Mouse (Mus musculus): ENCODE measurements around the gene Gsta3.

Gsta3 gene

DNA sequence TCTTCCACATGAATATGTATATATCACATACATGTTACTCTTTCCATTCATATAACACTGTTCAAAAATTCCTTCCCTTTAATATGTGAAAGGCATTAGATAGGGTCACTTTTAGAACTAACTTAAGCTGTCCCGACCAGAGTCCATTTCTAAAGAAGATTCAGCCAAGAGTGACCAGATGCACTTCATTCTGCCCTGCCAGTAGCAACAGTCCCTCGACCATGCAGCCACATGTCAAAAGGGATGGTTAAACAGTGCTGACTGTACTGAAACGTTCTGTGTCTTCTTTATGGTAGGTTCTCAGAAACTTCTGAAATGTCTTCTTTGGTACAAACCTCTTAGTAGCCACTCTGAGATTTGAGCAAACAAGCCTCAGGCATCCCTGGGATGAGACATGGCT is 61.3 kb downstream of the Gsta3 start:
- DNase-seq (ENCODE audit: low read depth), result no peak

DNA sequence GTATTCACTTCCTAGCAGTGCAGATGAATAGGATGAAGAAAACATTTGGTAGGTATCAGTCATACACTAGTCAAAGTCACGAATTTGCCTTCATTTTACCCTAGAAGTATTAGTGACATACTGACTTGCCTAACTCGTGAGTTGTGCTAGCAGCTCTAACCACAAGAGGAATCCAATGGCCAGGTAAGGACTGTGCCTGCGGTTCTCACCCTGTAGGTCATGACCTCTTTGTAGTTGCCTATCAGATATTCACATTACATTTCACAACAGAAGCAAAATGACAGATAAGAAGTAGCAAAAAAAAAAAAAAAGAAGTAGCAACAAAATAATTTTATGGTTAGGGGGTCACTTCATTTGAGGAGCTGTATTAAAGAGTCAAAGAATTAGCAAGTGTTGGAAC is 63.8 kb downstream of the Gsta3 start:
- DNase-seq (ENCODE audit: low read depth), result no peak

DNA sequence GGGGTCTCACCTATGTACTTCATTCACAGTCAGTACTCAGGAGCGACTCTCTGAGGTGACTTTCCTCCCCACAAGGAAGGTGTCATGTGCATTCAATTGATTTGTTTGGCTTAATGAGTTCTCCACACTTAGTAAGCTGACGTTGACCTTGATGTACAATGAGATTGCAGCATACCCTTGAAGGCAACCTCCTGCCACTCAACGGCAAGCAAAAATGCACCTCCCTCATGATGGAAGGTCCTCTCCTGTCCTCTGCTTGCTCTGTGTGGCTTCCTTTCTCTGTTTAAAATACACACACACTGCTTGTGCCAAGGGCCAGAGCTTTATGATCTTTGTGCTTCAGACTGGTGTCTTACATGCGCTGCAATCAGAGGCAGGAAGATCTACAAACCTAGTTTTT is 64.3 kb downstream of the Gsta3 start:
- no peak for DNase-seq (ENCODE audit: low read depth)

DNA sequence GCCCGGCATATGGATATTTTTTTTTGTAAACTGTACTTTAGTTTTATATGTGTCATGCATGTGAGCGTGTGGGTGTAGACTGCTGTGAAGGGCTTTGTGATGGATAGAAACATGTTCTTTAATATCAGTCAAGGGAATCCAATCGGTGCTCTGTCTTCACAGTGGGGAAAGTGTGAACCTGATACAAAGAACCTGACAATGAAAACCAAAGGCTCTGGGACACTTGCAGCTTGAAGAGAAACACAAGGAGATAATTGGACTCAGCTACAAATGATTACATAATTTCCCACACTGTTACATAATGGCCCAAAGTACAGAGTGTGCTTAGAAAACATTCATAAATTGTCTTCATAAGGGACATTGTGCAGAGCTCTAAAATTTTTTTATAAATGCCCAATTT is 65.1 kb downstream of the Gsta3 start:
- DNase-seq (ENCODE audit: low read depth), result no peak

DNA sequence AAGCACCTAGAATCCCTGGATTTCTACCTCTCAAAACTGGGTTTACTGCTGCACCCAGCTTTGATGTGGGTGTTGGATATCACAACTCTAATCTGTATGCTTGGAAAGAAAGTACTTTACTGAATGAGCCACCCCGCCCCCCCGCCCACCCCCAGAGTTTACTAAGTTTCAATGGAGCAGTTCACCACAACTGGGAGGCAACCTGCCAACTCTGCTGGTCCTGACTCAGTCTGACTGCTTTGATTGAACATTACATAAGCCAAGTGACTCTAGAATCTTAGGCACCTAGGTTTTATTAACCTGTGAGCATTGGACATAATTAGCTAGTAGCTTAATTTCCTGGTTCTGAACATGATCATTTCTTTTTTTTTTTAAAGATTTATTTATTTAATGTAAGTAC is 73.9 kb downstream of the Gsta3 start:
- no peak for DNase-seq (ENCODE audit: low read depth)

Data from 416B (cell line).